Mouse (Mus musculus) erythroblast, embryonic 14.5 days (primary cell): ENCODE results near the gene Pip4k2b.

Experiments
- GATA1 ChIP-seq: IDR thresholded peaks from 2 replicates; pipeline ENCODE4 v1.6.1; 2012; ENCODE audit warnings: low read length, inconsistent platforms, mixed read lengths
- TAL1 ChIP-seq: IDR thresholded peaks from 3 replicates; pipeline ENCODE4 v1.6.1; 2012; ENCODE audit warnings: low read length, inconsistent platforms, mixed read lengths

- no peak for TF ChIP-seq TAL1
- no peak for TF ChIP-seq GATA1
Measured at GRCm38 (mm10) chr11:97781478-97781831, 37.0 kb upstream of the Pip4k2b start.
